Mouse (Mus musculus) CH12.LX (cell line): ENCODE results near the gene Naa40. TPM values are rescaled to one million over a fixed set of nuclear protein-coding genes. Genes with fewer than 3 reads are reported as not detected.

Experiments used
- DNase-seq: peaks from one replicate; pipeline ENCODE4 v3.0.0-alpha.2; 2013; ENCODE audit errors: extremely low read depth
- H3K27ac ChIP-seq: 2 replicates; pipeline ENCODE4 v1.5.1; 2012; ENCODE audit warnings: low read depth, mild to moderate bottlenecking, control low read depth, moderate library complexity; ENCODE audit not compliant: insufficient read depth
- H3K27me3 ChIP-seq: replicated peaks from 2 replicates; pipeline ENCODE3; 2012; ENCODE audit warnings: inconsistent platforms
- H3K36me3 ChIP-seq, 2 experiments: replicated peaks in 1 of 2; 2 replicates each; pipeline versions ENCODE3 to v1.6.1; 2012; ENCODE audit warnings: inconsistent platforms in 1 of 2, low read length in 1 of 2, mild to moderate bottlenecking in 1 of 2, mixed read lengths in 1 of 2, moderate library complexity in 1 of 2; ENCODE audit not compliant: control insufficient read depth in 1 of 2, insufficient read depth in 1 of 2
- H3K4me1 ChIP-seq, 2 experiments: 2 replicates each; pipeline ENCODE4 v1.6.1; 2012; ENCODE audit warnings: inconsistent platforms in 1 of 2, moderate library complexity in 1 of 2; ENCODE audit not compliant: insufficient read depth in 2 of 2, control insufficient read depth in 1 of 2
- H3K4me2 ChIP-seq: 2 replicates; pipeline ENCODE4 v1.6.1; 2012; ENCODE audit warnings: low read depth, mild to moderate bottlenecking, control low read depth; ENCODE audit not compliant: poor library complexity, insufficient read depth, severe bottlenecking
- H3K4me3 ChIP-seq, 3 experiments: fragments of 150-350 bp in 1 of 3; sonication (generic) in 1 of 3; replicated peaks in 1 of 3; 2 replicates each; pipeline versions ENCODE3 to v1.5.1; 2011 to 2012; ENCODE audit warnings: low read depth in 2 of 3, low read length in 2 of 3, mild to moderate bottlenecking in 2 of 3, moderate library complexity in 2 of 3, control low read depth in 1 of 3, improper control_type of control experiment in 1 of 3, inconsistent platforms in 1 of 3, mixed read lengths in 1 of 3; ENCODE audit not compliant: poor library complexity in 1 of 3
- H3K79me2 ChIP-seq: replicated peaks from 2 replicates; pipeline ENCODE4 v1.6.1; 2012; ENCODE audit warnings: mild to moderate bottlenecking, moderate library complexity; ENCODE audit not compliant: control insufficient read depth, poor library complexity, insufficient read depth, severe bottlenecking; ENCODE audit errors: extremely low read depth
- H3K9ac ChIP-seq: 2 replicates; pipeline ENCODE4 v1.6.1; 2012; ENCODE audit warnings: low read depth, mild to moderate bottlenecking, control low read depth, moderate library complexity; ENCODE audit not compliant: insufficient read depth
- H3K9me3 ChIP-seq: replicated peaks from 2 replicates; pipeline ENCODE3; 2012; ENCODE audit warnings: low read length, inconsistent platforms, mixed read lengths
- CHD1 ChIP-seq: IDR thresholded peaks from 2 replicates; pipeline ENCODE4 v1.6.1; 2012; ENCODE audit warnings: low read depth, low read length, improper control_type of control experiment, inconsistent platforms
- CTCF ChIP-seq, 2 experiments: IDR thresholded peaks in 1 of 2; conservative IDR thresholded peaks in 1 of 2; 2 replicates each; pipeline ENCODE4 v1.5.1; 2011 to 2012; ENCODE audit warnings: low read depth in 2 of 2, low read length in 2 of 2, improper control_type of control experiment in 1 of 2, inconsistent platforms in 1 of 2, mild to moderate bottlenecking in 1 of 2, moderate library complexity in 1 of 2
- E2F4 ChIP-seq: IDR thresholded peaks from 2 replicates; pipeline ENCODE4 v1.6.1; 2011; ENCODE audit warnings: low read depth, low read length, improper control_type of control experiment; ENCODE audit not compliant: insufficient replicate concordance
- ELF1 ChIP-seq: IDR thresholded peaks from 2 replicates; pipeline ENCODE4 v1.6.1; 2014; ENCODE audit warnings: low read depth, mild to moderate bottlenecking, inconsistent platforms, low read length, improper control_type of control experiment
- EP300 ChIP-seq: IDR thresholded peaks from 2 replicates; pipeline ENCODE4 v1.6.1; 2011; ENCODE audit warnings: low read length, improper control_type of control experiment
- GABPA ChIP-seq: IDR thresholded peaks from 2 replicates; pipeline ENCODE4 v1.6.1; 2012; ENCODE audit warnings: low read depth, low read length, improper control_type of control experiment, inconsistent platforms; ENCODE audit not compliant: insufficient replicate concordance
- HCFC1 ChIP-seq: IDR thresholded peaks from 2 replicates; pipeline ENCODE4 v1.6.1; 2012; ENCODE audit warnings: low read depth, mild to moderate bottlenecking, inconsistent platforms, low read length, improper control_type of control experiment
- IRF4 ChIP-seq: IDR thresholded peaks from 2 replicates; pipeline ENCODE4 v1.6.1; 2014; ENCODE audit warnings: low read depth, mild to moderate bottlenecking, inconsistent platforms, low read length, improper control_type of control experiment
- JUN ChIP-seq: IDR thresholded peaks from 2 replicates; pipeline ENCODE4 v1.6.1; 2011; ENCODE audit warnings: low read depth, mild to moderate bottlenecking, low read length, improper control_type of control experiment, moderate library complexity; ENCODE audit not compliant: insufficient read depth
- JUND ChIP-seq: conservative IDR thresholded peaks from 2 replicates; pipeline ENCODE4 v1.6.1; 2011; ENCODE audit warnings: low read depth, low read length, improper control_type of control experiment
- MAX ChIP-seq: IDR thresholded peaks from 2 replicates; pipeline ENCODE4 v1.6.1; 2011; ENCODE audit warnings: low read length, improper control_type of control experiment
- MEF2A ChIP-seq: IDR thresholded peaks from 2 replicates; pipeline ENCODE4 v1.6.1; 2014; ENCODE audit warnings: low read depth, mild to moderate bottlenecking, inconsistent platforms, low read length, improper control_type of control experiment, borderline replicate concordance
- MXI1 ChIP-seq: IDR thresholded peaks from 2 replicates; pipeline ENCODE4 v1.6.1; 2011; ENCODE audit warnings: mild to moderate bottlenecking, low read depth, low read length, improper control_type of control experiment
- MYC ChIP-seq: IDR thresholded peaks from 2 replicates; pipeline ENCODE4 v1.6.1; 2011; ENCODE audit warnings: low read depth, mild to moderate bottlenecking, improper control_type of control experiment, low read length
- NELFE ChIP-seq: IDR thresholded peaks from 2 replicates; pipeline ENCODE4 v1.6.1; 2011; ENCODE audit warnings: low read depth, low read length, improper control_type of control experiment
- NRF1 ChIP-seq: IDR thresholded peaks from 2 replicates; pipeline ENCODE4 v1.6.1; 2014; ENCODE audit warnings: low read depth, mild to moderate bottlenecking, inconsistent platforms, low read length, improper control_type of control experiment, moderate library complexity
- PAX5 ChIP-seq: IDR thresholded peaks from 2 replicates; pipeline ENCODE4 v1.6.1; 2012; ENCODE audit warnings: low read length, inconsistent platforms, mixed read lengths
- POLR2A ChIP-seq: IDR thresholded peaks from 2 replicates; pipeline ENCODE4 v1.6.1; 2011; ENCODE audit warnings: low read depth, mild to moderate bottlenecking, improper control_type of control experiment, low read length
- POLR2AphosphoS2 ChIP-seq: IDR thresholded peaks from 2 replicates; pipeline ENCODE4 v1.6.1; 2011; ENCODE audit warnings: low read depth, low read length, improper control_type of control experiment
- RCOR1 ChIP-seq: conservative IDR thresholded peaks from 2 replicates; pipeline ENCODE4 v1.6.1; 2012; ENCODE audit warnings: low read depth, mild to moderate bottlenecking, inconsistent platforms, low read length, improper control_type of control experiment
- SIN3A ChIP-seq: IDR thresholded peaks from 2 replicates; pipeline ENCODE4 v1.6.1; 2012; ENCODE audit warnings: low read length, improper control_type of control experiment, inconsistent platforms
- SMC3 ChIP-seq: IDR thresholded peaks from 2 replicates; pipeline ENCODE4 v1.6.1; 2011; ENCODE audit warnings: low read depth, low read length, improper control_type of control experiment
- TCF12 ChIP-seq: IDR thresholded peaks from 2 replicates; pipeline ENCODE4 v1.6.1; 2014; ENCODE audit warnings: low read depth, mild to moderate bottlenecking, inconsistent platforms, low read length, improper control_type of control experiment
- UBTF ChIP-seq: IDR thresholded peaks from 2 replicates; pipeline ENCODE4 v1.6.1; 2012; ENCODE audit warnings: low read depth, mild to moderate bottlenecking, inconsistent platforms, low read length, improper control_type of control experiment, moderate library complexity
- USF1 ChIP-seq: IDR thresholded peaks from 2 replicates; pipeline ENCODE4 v1.6.1; 2014; ENCODE audit warnings: low read depth, mild to moderate bottlenecking, inconsistent platforms, low read length, improper control_type of control experiment
- USF2 ChIP-seq: conservative IDR thresholded peaks from 2 replicates; pipeline ENCODE4 v1.6.1; 2011; ENCODE audit warnings: low read depth, low read length, improper control_type of control experiment
- ZC3H11A ChIP-seq: IDR thresholded peaks from 2 replicates; pipeline ENCODE4 v1.6.1; 2012; ENCODE audit warnings: low read depth, mild to moderate bottlenecking, inconsistent platforms, low read length, improper control_type of control experiment
- ZKSCAN1 ChIP-seq: IDR thresholded peaks from 2 replicates; pipeline ENCODE4 v1.6.1; 2012; ENCODE audit warnings: low read depth, inconsistent platforms, low read length, improper control_type of control experiment, borderline replicate concordance
- ZNF384 ChIP-seq: IDR thresholded peaks from 2 replicates; pipeline ENCODE4 v1.6.1; 2012; ENCODE audit warnings: low read depth, low read length, improper control_type of control experiment, inconsistent platforms
- dilution Hi-C: fragments of 300-500 bp; cut with MboI; formaldehyde crosslinking; loops from 2 replicates; pipeline ENCODE4 v1.14.3; 2020; ENCODE audit warnings: low sequenced_read_pairs; ENCODE audit not compliant: extremely low pct_unique_long_range_greater_than_20kb, extremely low pct_ligation_motif_present
- in situ Hi-C: fragments of 300-500 bp; cut with MboI; formaldehyde crosslinking; loops from 3 replicates; pipeline ENCODE4 v1.14.3; 2019; ENCODE audit warnings: low sequenced_read_pairs, low pct_ligation_motif_present, low pct_unique_long_range_greater_than_20kb, mixed read lengths
- polyA plus RNA-seq: library from polyadenylated mRNA; unstranded; fragments of >175 nt; gene quantifications from 2 replicates; pipeline ENCODE4 v1.2.1, GENCODE M21; 2012; ENCODE audit warnings: low read depth; ENCODE audit not compliant: insufficient read length
- total RNA-seq, 2 experiments: library from RNA; depleted of rRNA; stranded (reverse); fragments of 300-350 nt in 1 of 2; fragments of >200 nt in 1 of 2; gene quantifications; 2 replicates each; pipeline ENCODE4 v1.2.3; 2012 to 2014

Naa40 gene
- total and polyA plus RNA-seq, 3 experiments: 40.6 to 69.3 (median 65.7) TPM

- TF ChIP-seq POLR2AphosphoS2: no peak
- TF ChIP-seq MAX: no peak
- no peak for TF ChIP-seq USF1
- TF ChIP-seq ELF1: peak; percentile 42
- no peak for TF ChIP-seq CTCF (conservative IDR thresholded peaks at IDR 0.05 in 1 of 2, IDR thresholded peaks at IDR 0.05 in 1 of 2; ENCODE audit: low read depth in 2 of 2, low read length in 2 of 2)
- no peak for TF ChIP-seq ZKSCAN1
- no peak for TF ChIP-seq EP300
- TF ChIP-seq GABPA: no peak
- no peak for TF ChIP-seq E2F4
- TF ChIP-seq MXI1: no peak
- peak; percentile 71 for TF ChIP-seq POLR2A
- no peak for TF ChIP-seq ZC3H11A
- TF ChIP-seq PAX5: no peak
- TF ChIP-seq USF2: no peak
- no peak for TF ChIP-seq SMC3
- TF ChIP-seq NELFE: peak; percentile 74
- TF ChIP-seq RCOR1: no peak
- no peak for TF ChIP-seq MEF2A
- TF ChIP-seq ZNF384: no peak
- peak; percentile 18; the same call in 1 of the 2 replicates for TF ChIP-seq IRF4
Observed at GRCm38 (mm10) chr19:7267781-7268721, 27.1 kb upstream of the Naa40 start (continued).

GRCm38 (mm10) chr19:7267091-7267741 is 26.2 kb upstream of the Naa40 start, which contains the start of gene Rcor2:
TSS of gene Rcor2 (plus strand) at chr19:7267325.
- H3K4me1 ChIP-seq: peaks cover 14 to 50% of the 10 kb centered on the region in 2 experiments
- dilution Hi-C loops: no loop called here
- H3K9me3 ChIP-seq: peaks cover 6% of the 10 kb centered on the region
- H3K27ac ChIP-seq: peak within 1 kb of the TSS; percentile 39; the same call in 1 of the 2 replicates
- peak within 1 kb of the TSS; percentile 80 for H3K4me2 ChIP-seq
- TF ChIP-seq POLR2A (no peak), SMC3 (no peak), SIN3A (no peak), PAX5 (no peak), UBTF (no peak), MYC (no peak), POLR2AphosphoS2 (no peak), JUND (no peak), JUN (no peak), TCF12 (no peak), NRF1 (no peak), CHD1 (no peak), E2F4 (no peak), IRF4 (no peak), HCFC1 (no peak), MEF2A (no peak)
- TF ChIP-seq, all 38 proteins: peak for 0
- in situ Hi-C loops: loop anchor here (5.0 kb wide), 1 partner anchor 80 kb away; no protein-coding TSS in a partner anchor
- H3K9ac ChIP-seq: peak within 1 kb of the TSS; percentile 30
- peaks cover 4 to 22% of the 10 kb centered on the region in 2 experiments for H3K36me3 ChIP-seq
- DNase-seq: no peak
- peak within 1 kb of the TSS; percentile 61 to 79 (median 73) for H3K4me3 ChIP-seq
- no peaks in the 10 kb centered on the region for H3K27me3 ChIP-seq
- no peaks in the 10 kb centered on the region for H3K79me2 ChIP-seq
